20 mouse cellular contexts compared by ENCODE assay signal in the genomic region with DNA sequence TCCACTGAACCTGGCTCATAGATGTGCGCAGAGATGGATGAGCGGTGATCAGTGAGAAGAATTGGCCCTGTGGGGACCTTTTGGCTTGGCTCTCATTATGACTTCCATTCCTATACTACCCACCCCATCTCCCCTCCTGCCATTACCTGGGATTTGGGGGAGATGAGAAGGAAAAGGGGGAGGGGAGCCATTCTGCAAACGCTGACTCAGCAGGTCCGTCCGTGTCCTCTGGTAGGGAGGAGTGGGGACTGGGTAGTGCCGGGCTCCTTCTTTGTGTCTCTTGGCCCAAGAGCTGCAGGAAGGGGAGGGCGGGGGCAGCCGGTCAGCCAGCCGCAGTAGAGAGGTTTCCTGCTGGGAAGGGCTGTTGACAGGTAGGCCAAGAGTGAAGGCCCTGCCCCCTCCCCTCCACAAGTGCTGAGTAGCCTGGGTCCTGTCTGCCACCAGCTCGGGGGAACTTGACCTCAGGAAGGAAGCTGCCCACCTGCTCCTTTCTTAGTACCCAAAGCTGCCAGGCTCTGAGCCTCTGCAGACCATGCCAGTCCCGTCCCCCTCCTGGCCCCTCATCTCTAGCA. TPM values are rescaled to one million over a fixed set of nuclear protein-coding genes. Genes with fewer than 3 reads are reported as not detected.
DNase-seq lines count a peak whose midpoint lies in the region; ATAC-seq lines count a peak whose summit lies in the region.
"Had no signal": no experiment of that assay in that cellular context is flagged by ENCODE, and none has a peak within 500 bp of the region (broad histone marks: within the 10 kb centered on the region; RNA-seq: fewer than 3 reads in every experiment).

No protein-coding gene starts in this region.

- peak overlapping the region; percentile 26 for H3K4me2 ChIP-seq in heart, embryonic 14.5 days (ENCODE audit: low read length)
- H3K4me2 ChIP-seq: hindbrain, embryonic 13.5 days; midbrain, embryonic 12.5 days; neural tube, embryonic 12.5 days had no signal

- peak; percentile 32 for DNase-seq in embryo, embryonic 11 days
- no peak for DNase-seq in embryo, embryonic 10 days (ENCODE audit: low spot score)
- no peak for DNase-seq in heart, postnatal 10 days
- DNase-seq in layer of hippocampus, adult 8-10 months (ENCODE audit: low spot score in 2 of 2) = no peak
- no peak for DNase-seq in thymus, postnatal 36 days
- DNase-seq: adrenal gland, postnatal 25 days; cerebellum, adult 11 months; gastrocnemius, adult 2 months; layer of hippocampus, postnatal 36 days; liver; lung, postnatal 14 days; right cerebral cortex, adult 18-20 months had no signal

- H3K27ac ChIP-seq in heart, embryonic 14.5 days (replicated peaks in 1 of 2; ENCODE audit: control insufficient read depth in 1 of 2, insufficient read depth in 1 of 2, low read depth in 2 of 2, low read length in 2 of 2) = no peak overlapping the region
- H3K27ac ChIP-seq: forebrain, embryonic 10.5 days; gastrocnemius, adult 2 months; hindbrain, embryonic 13.5 days; midbrain, embryonic 12.5 days; neural tube, embryonic 12.5 days had no signal

- no peaks in the 10 kb centered on the region for H3K9me3 ChIP-seq in heart, embryonic 14.5 days (ENCODE audit: control insufficient read depth, low read length)
- H3K9me3 ChIP-seq in megakaryocyte, embryonic 14.5 days = no peaks in the 10 kb centered on the region
- H3K9me3 ChIP-seq: forebrain, embryonic 10.5 days; hindbrain, embryonic 13.5 days; midbrain, embryonic 12.5 days; neural tube, embryonic 12.5 days had no signal

- peaks cover 14 to 22% of the 10 kb centered on the region in 2 experiments for H3K4me1 ChIP-seq in heart, embryonic 14.5 days (ENCODE audit: control insufficient read depth in 2 of 2, insufficient read depth in 2 of 2, low read length in 2 of 2)
- H3K4me1 ChIP-seq in megakaryocyte, embryonic 14.5 days = peaks cover 23% of the 10 kb centered on the region

- intact Hi-C loops in heart, postnatal 10 days (cut with DNase I) = no loop called here

- H3K9ac ChIP-seq in heart, embryonic 14.5 days (ENCODE audit: low read length) = 0 out of 2 replicates have a peak overlapping the region, but pooled peaks have one; percentile 1
- H3K9ac ChIP-seq: hindbrain, embryonic 13.5 days; midbrain, embryonic 12.5 days; neural tube, embryonic 12.5 days had no signal

- peaks cover 63% of the 10 kb centered on the region for H3K27me3 ChIP-seq in heart, embryonic 14.5 days (ENCODE audit: control insufficient read depth, insufficient read depth, low read length)
- peaks cover 95% of the 10 kb centered on the region for H3K27me3 ChIP-seq in megakaryocyte, embryonic 14.5 days (replicated peaks)
- H3K27me3 ChIP-seq: hindbrain, embryonic 13.5 days had no signal

- no peak overlapping the region for H3K4me3 ChIP-seq in heart, embryonic 14.5 days (ENCODE audit: control insufficient read depth in 1 of 2, insufficient read depth in 1 of 2, low read depth in 1 of 2, low read length in 2 of 2)
- peak overlapping the region; percentile 28 for H3K4me3 ChIP-seq in megakaryocyte, embryonic 14.5 days (replicated peaks)
- H3K4me3 ChIP-seq: forebrain, embryonic 10.5 days; gastrocnemius, adult 2 months; hindbrain, embryonic 13.5 days; midbrain, embryonic 12.5 days; neural tube, embryonic 12.5 days had no signal

- no peaks in the 10 kb centered on the region for H3K36me3 ChIP-seq in heart, embryonic 14.5 days (ENCODE audit: control insufficient read depth, insufficient read depth, low read length)
- H3K36me3 ChIP-seq in megakaryocyte, embryonic 14.5 days (replicated peaks; ENCODE audit: low read length) = no peaks in the 10 kb centered on the region

- ATAC-seq in heart, embryonic 14.5 days (ENCODE audit: insufficient number of reproducible peaks, insufficient read depth, low FRiP score, low read depth) = peak; percentile 19; the same call in 1 of the 2 replicates
- ATAC-seq in megakaryocyte, adult 5-6 weeks (ENCODE audit: poor library complexity, severe bottlenecking) = no peak
- ATAC-seq: inflammation-experienced regulatory T-cells, adult 6 months had no signal

- WGBS in heart, embryonic 14.5 days = 9% methylated on average over 11 of the region's 11 CpGs

RNA-seq across cellular contexts. Expression of gene Zfp523, which starts 15.5 kb away (rescaled TPM):
- polyA plus RNA-seq in heart, embryonic 14.5 days (2014; fragmentation: Nextera tagmentation; extraction: Ambion mirVana) = 19.2 and 23.0 TPM in 2 replicates
- total RNA-seq in heart, postnatal 10 days (2021) = 10 to 100 TPM; 21.4 to 26.9 TPM
- 45.0 and 64.1 TPM in 2 replicates for polyA plus RNA-seq in megakaryocyte, embryonic 14.5 days (2012; ENCODE audit: insufficient read depth, low replicate concordance)
- 4.2 and 6.4 TPM in 2 replicates for total RNA-seq in megakaryocyte, adult 5-6 weeks (2015)
- total RNA-seq in megakaryocyte, adult 5-6 weeks (2017) = 7.1 and 8.1 TPM in 2 replicates
- total RNA-seq in layer of hippocampus, adult 8-10 months (2022) = 100 to 1,000 TPM in 2 of 4 experiments, 10 to 100 TPM in 2; 91.9 to 107 (median 101) TPM

RNA-seq across cellular contexts. Expression of gene Scube3, which starts 19.5 kb away (rescaled TPM):
- 0.53 and 1.4 TPM in 2 replicates for polyA plus RNA-seq in heart, embryonic 14.5 days (2014; fragmentation: Nextera tagmentation; extraction: Ambion mirVana)
- total RNA-seq in heart, postnatal 10 days (2021) = 1 to 10 TPM in 1 of 2 experiments, under 1 TPM in 1; 0.82 to 1.0 TPM
- polyA plus RNA-seq in megakaryocyte, embryonic 14.5 days (2012; ENCODE audit: insufficient read depth, low replicate concordance) = 0.54 TPM in 1 of 2 replicates, not detected in the other
- total RNA-seq in megakaryocyte, adult 5-6 weeks (2015) = not detected in 2 replicates
- total RNA-seq in megakaryocyte, adult 5-6 weeks (2017) = not detected in 2 replicates
- 1 to 10 TPM; 1.1 to 1.3 (median 1.2) TPM for total RNA-seq in layer of hippocampus, adult 8-10 months (2022)
- polyA plus RNA-seq: inflammation-experienced regulatory T-cells, adult 6 months had no signal

RNA-seq across cellular contexts. Expression of gene Def6, which starts 46.2 kb away (rescaled TPM):
- polyA plus RNA-seq in heart, embryonic 14.5 days (2014; fragmentation: Nextera tagmentation; extraction: Ambion mirVana) = 1.5 and 1.9 TPM in 2 replicates
- total RNA-seq in heart, postnatal 10 days (2021) = 1 to 10 TPM; 3.4 to 4.0 TPM
- 90.3 and 202 TPM in 2 replicates for polyA plus RNA-seq in megakaryocyte, embryonic 14.5 days (2012; ENCODE audit: insufficient read depth, low replicate concordance)
- total RNA-seq in megakaryocyte, adult 5-6 weeks (2015) = 35.4 and 40.7 TPM in 2 replicates
- 91.5 and 92.6 TPM in 2 replicates for total RNA-seq in megakaryocyte, adult 5-6 weeks (2017)
- total RNA-seq in layer of hippocampus, adult 8-10 months (2022) = 1 to 10 TPM; 2.9 to 6.5 (median 3.5) TPM

Comparison
In these comparisons a context has a peak if more than half of its experiments do, and no peak if none do; other contexts are left out.
1. RNA of gene Def6, which starts 46.2 kb away (total RNA-seq): 35.4 to 92.6 TPM in megakaryocyte, adult 5-6 weeks; 3.4 to 4.0 TPM in heart, postnatal 10 days and 2.9 to 6.5 TPM in layer of hippocampus, adult 8-10 months; every median in the first group is over 4 times any median in the second.